Mouse (Mus musculus) liver, embryonic 11.5 days (tissue): ENCODE results near the gene Ckb. TPM values are rescaled to one million over a fixed set of nuclear protein-coding genes. Genes with fewer than 3 reads are reported as not detected.

Experiments used
- ATAC-seq: fragments of 200-750 bp; cut with Nextera tagmentation; replicated peaks from 2 replicates; pipeline ENCODE4 v1.8.0; 2017; ENCODE audit warnings: moderate number of reproducible peaks, mild to moderate bottlenecking, moderate TSS enrichment, moderate library complexity; ENCODE audit not compliant: low FRiP score
- DNase-seq: peaks from one replicate; pipeline ENCODE4 v3.0.0-alpha.2; 2017; ENCODE audit warnings: low spot score
- H3K27ac ChIP-seq: fragments of 300-500 bp; sonication (generic); 2 replicates; pipeline ENCODE4 v1.5.1; 2014; ENCODE audit warnings: mild to moderate bottlenecking, low read depth, low read length, control low read depth
- H3K27me3 ChIP-seq: fragments of 300-500 bp; sonication (generic); replicated peaks from 2 replicates; pipeline ENCODE4 v1.6.1; 2014; ENCODE audit warnings: low read length, mixed read lengths; ENCODE audit not compliant: control insufficient read depth, insufficient read depth
- H3K36me3 ChIP-seq: fragments of 300-500 bp; sonication (generic); 2 replicates; pipeline ENCODE4 v1.6.1; 2014; ENCODE audit warnings: mild to moderate bottlenecking, low read length, moderate library complexity, mixed read lengths; ENCODE audit not compliant: control insufficient read depth, insufficient read depth
- H3K4me1 ChIP-seq: fragments of 300-500 bp; sonication (generic); replicated peaks from 2 replicates; pipeline ENCODE4 v1.6.1; 2014; ENCODE audit warnings: low read length, mixed read lengths; ENCODE audit not compliant: control insufficient read depth, insufficient read depth
- H3K4me2 ChIP-seq: fragments of 300-500 bp; sonication (generic); 2 replicates; pipeline ENCODE4 v1.6.1; 2014; ENCODE audit warnings: mild to moderate bottlenecking, control low read depth, moderate library complexity
- H3K4me3 ChIP-seq: fragments of 300-500 bp; sonication (generic); 2 replicates; pipeline ENCODE4 v1.5.1; 2014; ENCODE audit warnings: low read depth, low read length, control low read depth
- H3K9ac ChIP-seq: fragments of 300-500 bp; sonication (generic); 2 replicates; pipeline ENCODE4 v1.6.1; 2014; ENCODE audit warnings: low read depth, low read length, control low read depth
- H3K9me3 ChIP-seq: fragments of 300-500 bp; sonication (generic); 2 replicates; pipeline ENCODE4 v1.6.1; 2016; ENCODE audit warnings: low read length, inconsistent platforms, mixed read lengths; ENCODE audit not compliant: control insufficient read depth
- WGBS: fragments of 180-500 bp; shearing (Covaris S2); extraction: QIAGEN DNeasy Blood & Tissue Kit; methylation state at CpG from one replicate; pipeline ENCODE4 v1.1.7; 2014; 5-methylcytosine and 5-hydroxymethylcytosine counted together
- polyA plus RNA-seq: library from polyadenylated mRNA; unstranded; fragments of >200 nt; fragmentation: Nextera tagmentation; extraction: Ambion mirVana; gene quantifications from 2 replicates; pipeline ENCODE4 v1.2.1, GENCODE M21; 2014

The Ckb gene
- polyA plus RNA-seq, 1 experiment from 2014 or later, result 94.1 TPM

DNA sequence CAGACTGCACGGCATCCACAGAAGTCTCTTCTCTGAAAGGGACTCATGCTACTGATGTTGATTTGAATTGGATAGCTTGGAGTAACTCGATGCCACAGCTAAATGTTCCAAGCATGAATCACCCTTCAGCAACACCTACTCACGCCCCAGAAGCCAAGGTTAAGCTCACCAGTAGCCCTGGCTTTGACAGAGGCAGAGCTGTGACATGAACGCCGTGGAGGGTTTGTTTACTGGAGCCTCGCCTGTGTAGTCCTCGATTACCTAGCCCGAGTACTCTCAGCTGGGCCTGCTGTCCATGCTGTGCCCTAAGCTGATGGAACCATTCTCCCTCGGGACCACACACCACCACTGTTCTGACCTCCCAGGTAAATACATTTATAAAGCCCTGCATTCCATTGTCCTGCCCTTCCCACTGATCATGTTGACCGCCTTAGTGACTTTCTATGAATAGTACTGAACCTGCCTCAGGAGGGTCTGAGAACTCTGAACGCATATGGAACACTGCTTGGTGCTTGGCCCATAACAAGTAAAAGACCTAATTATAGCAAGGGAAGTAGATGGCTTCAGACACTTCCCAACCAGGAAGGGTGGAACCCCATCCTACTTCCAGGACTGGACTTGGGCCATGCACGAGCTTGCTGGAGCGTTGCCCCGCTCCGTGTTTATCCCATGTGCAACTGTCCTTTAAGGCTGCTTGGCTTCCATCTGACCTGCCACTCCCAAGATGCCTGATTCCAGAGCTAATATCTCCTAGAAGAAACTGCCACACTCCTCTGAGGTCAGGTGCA lies 33.2 kb upstream of the Ckb start:
- WGBS, result 75% methylated on average over 15 of the region's 15 CpGs
- Histone ChIP-seq H3K9me3 (no peaks in the 10 kb centered on the region), H3K36me3 (peaks cover 10% of the 10 kb centered on the region), H3K9ac (no peak overlapping the region), H3K27ac (no peak overlapping the region), H3K27me3 (no peaks in the 10 kb centered on the region; the same call in 1 of the 2 replicates), H3K4me3 (no peak overlapping the region), H3K4me2 (no peak overlapping the region), H3K4me1 (no peaks in the 10 kb centered on the region)
- ATAC-seq (no peak), DNase-seq (no peak)

GRCm38 (mm10) chr12:111704609-111705008 lies 32.5 kb upstream of the Ckb start:
- 65% methylated on average over 9 of the region's 9 CpGs for WGBS
- no peak for DNase-seq
- Histone ChIP-seq H3K4me3 (no peak overlapping the region), H3K4me2 (no peak overlapping the region), H3K4me1 (no peaks in the 10 kb centered on the region), H3K9me3 (no peaks in the 10 kb centered on the region), H3K9ac (no peak overlapping the region), H3K36me3 (peaks cover 3% of the 10 kb centered on the region; the same call in 1 of the 2 replicates), H3K27me3 (no peaks in the 10 kb centered on the region; the same call in 1 of the 2 replicates), H3K27ac (no peak overlapping the region)
- ATAC-seq, result no peak

DNA sequence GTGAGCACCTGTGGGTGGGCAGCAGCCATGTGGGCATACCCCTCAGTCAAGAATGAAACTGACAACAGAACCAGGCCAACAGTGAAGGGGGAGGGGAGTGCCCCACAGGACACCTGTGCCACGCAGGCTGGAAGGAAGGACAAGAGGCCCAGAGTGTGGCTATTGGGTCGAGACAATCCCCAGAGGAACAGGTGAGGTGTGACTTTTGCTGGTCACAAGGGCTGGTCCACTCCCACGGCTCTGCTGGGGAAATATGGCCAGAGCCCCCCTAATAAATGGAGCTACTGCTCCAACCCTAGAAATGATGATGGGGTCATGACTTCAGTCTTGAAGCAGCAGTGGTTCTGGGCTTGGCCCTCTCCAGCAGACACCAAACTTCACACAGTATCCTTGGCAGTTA lies 31.2 kb upstream of the Ckb start:
- H3K9me3 ChIP-seq, result no peaks in the 10 kb centered on the region
- no peaks in the 10 kb centered on the region; the same call in 1 of the 2 replicates for H3K27me3 ChIP-seq
- no peaks in the 10 kb centered on the region for H3K4me1 ChIP-seq
- 68% methylated on average over 3 of the region's 3 CpGs for WGBS
- no peak for ATAC-seq
- no peak overlapping the region for H3K27ac ChIP-seq
- H3K4me3 ChIP-seq, result no peak overlapping the region
- no peak overlapping the region for H3K9ac ChIP-seq
- no peaks in the 10 kb centered on the region for H3K36me3 ChIP-seq
- no peak for DNase-seq
- H3K4me2 ChIP-seq, result no peak overlapping the region

DNA sequence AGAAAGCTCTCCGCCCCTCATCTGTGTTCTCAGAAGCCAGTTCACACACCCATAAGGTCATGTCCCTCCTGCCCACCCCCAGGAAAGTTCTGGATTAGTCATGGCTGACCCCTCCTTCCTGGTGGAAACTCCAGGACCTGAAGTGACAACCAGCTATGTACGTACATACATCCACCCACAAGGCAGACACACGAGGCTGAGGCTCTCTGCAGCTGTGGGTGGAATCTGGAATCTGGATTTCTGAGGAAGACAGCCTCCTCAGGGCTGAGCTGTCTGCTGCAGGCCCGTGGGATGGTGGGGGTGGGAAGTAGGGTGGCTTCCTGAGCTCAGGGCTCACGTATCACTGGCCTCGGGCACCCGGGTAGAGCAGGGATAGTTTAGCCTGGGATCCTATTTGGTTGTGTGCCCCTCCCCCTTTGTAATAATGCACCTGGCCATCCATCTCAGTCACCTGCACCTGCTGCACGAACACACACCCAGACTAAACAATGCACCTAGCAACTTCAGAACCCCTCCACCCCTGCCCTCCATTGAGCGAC lies 28.9 kb upstream of the Ckb start:
- H3K27me3 ChIP-seq, result no peaks in the 10 kb centered on the region; the same call in 1 of the 2 replicates
- H3K4me2 ChIP-seq, result no peak overlapping the region
- H3K4me3 ChIP-seq, result no peak overlapping the region
- no peak overlapping the region for H3K27ac ChIP-seq
- no peaks in the 10 kb centered on the region for H3K9me3 ChIP-seq
- DNase-seq (no peak), ATAC-seq (no peak)
- no peaks in the 10 kb centered on the region for H3K4me1 ChIP-seq
- WGBS, result 70% methylated on average over 9 of the region's 9 CpGs
- H3K36me3 ChIP-seq, result no peaks in the 10 kb centered on the region
- no peak overlapping the region for H3K9ac ChIP-seq

DNA sequence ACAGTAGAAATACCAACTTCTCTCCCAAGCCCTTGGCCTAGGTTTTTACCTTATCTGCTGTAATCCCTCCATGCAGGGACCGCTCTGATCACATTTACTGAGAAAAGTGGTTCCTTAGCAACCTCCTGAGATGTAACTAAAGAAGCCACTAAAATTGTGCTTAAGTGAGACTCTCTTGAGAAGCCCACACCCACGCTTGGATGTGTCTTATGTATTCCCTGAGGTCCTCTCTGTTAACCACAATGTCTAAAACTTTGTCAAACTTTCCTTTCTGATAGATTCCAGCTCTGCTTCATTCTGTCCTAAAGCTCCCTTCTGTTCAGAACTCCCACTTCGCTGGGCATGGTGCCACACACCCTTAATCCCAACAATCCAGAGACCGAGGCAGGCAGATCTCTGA lies 27.4 kb upstream of the Ckb start:
- Histone ChIP-seq H3K4me1 (peaks cover 3% of the 10 kb centered on the region), H3K27me3 (no peaks in the 10 kb centered on the region; the same call in 1 of the 2 replicates), H3K36me3 (no peaks in the 10 kb centered on the region), H3K9me3 (no peaks in the 10 kb centered on the region), H3K9ac (no peak overlapping the region), H3K4me3 (no peak overlapping the region), H3K27ac (no peak overlapping the region), H3K4me2 (no peak overlapping the region)
- WGBS, result 77% methylated on average over 4 of the region's 4 CpGs
- no peak for DNase-seq
- ATAC-seq, result no peak

DNA sequence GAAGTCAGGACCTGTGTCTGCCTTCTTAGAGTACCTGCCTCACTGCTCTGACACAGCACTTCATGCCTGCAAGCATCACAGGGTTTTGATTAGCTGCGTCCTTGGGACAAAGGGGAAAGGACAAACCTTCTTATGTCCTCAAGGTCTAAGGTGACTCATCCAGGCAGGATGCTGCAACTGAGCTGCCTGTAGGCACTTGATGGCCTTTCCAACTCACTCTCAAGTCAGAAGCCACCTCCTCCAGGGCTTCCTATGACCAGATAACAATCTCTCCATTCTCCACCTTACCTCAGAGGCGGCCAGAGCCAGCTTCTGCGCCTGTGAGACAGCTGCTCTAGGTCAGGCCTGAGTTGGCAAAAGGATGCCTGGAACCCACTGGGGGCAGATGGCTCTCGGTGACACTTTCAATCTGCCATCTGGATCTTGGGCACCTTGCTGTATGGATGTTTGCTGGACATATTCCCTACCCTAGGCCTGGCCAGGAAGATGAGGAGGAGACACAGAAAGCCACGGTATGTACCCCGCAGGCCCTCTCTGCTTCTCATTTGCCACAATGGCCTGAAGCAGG lies 26.3 kb upstream of the Ckb start:
- Histone ChIP-seq H3K4me1 (peaks cover 15% of the 10 kb centered on the region), H3K36me3 (no peaks in the 10 kb centered on the region), H3K9me3 (no peaks in the 10 kb centered on the region), H3K4me3 (no peak overlapping the region), H3K27me3 (no peaks in the 10 kb centered on the region; the same call in 1 of the 2 replicates), H3K9ac (no peak overlapping the region), H3K27ac (no peak overlapping the region), H3K4me2 (no peak overlapping the region)
- ATAC-seq (no peak), DNase-seq (no peak)
- 88% methylated on average over 6 of the region's 6 CpGs for WGBS

DNA sequence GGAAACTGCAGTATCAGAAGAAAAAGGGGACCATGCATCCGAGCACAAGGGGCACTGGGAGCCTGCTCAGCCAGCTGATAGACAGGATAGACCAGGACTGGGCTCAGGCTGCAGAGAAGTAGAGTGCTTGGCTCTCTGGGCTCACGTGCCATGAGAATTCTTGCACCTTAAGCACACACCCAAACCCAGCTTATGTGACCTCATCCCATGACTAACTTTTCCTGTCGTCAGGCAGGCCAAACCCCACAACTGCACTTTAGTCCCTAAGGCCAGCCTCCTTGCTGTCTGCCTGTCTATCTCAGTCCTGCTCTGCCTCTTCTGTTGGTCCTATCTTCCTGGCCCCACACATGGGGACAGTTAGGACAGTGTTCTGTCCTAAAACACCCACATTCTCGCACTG lies 25.6 kb upstream of the Ckb start:
- WGBS, result 63% methylated on average over 4 of the region's 4 CpGs

DNA sequence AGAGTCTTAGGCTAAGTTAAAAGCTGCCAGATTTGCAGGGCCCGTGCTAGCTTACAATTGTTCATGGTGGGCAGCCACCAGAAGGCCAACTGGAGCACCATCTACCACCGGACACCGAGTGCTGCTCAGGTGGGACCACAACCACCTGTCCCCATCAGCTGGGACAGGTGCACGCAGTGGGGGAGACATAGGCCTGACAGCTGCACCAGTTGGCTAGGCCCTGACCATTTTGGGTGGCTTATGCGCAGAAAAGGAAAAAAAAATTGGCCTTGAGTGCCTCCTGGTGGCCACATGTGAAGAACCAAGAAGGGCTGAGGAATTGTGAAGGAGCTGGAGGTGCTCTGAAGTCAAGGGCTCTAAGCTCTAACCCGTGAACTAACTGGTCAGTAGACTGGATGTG lies 24.1 kb upstream of the Ckb start:
- ATAC-seq, result peak; percentile 44
- Histone ChIP-seq H3K36me3 (no peaks in the 10 kb centered on the region), H3K4me3 (no peak overlapping the region), H3K9ac (no peak overlapping the region), H3K4me1 (peaks cover 30% of the 10 kb centered on the region), H3K27ac (no peak overlapping the region), H3K4me2 (no peak overlapping the region), H3K9me3 (no peaks in the 10 kb centered on the region), H3K27me3 (no peaks in the 10 kb centered on the region; the same call in 1 of the 2 replicates)
- WGBS, result 35% methylated on average over 6 of the region's 6 CpGs
- peak; percentile 72 for DNase-seq

More for the DNA sequence above, 25.6 kb upstream of the Ckb start:
- H3K36me3 ChIP-seq, result no peaks in the 10 kb centered on the region
- H3K27ac ChIP-seq, result no peak overlapping the region
- no peak overlapping the region for H3K4me3 ChIP-seq
- H3K4me1 ChIP-seq, result peaks cover 22% of the 10 kb centered on the region
- ATAC-seq (no peak), DNase-seq (no peak)
- no peak overlapping the region for H3K4me2 ChIP-seq
- H3K9me3 ChIP-seq, result no peaks in the 10 kb centered on the region
- H3K27me3 ChIP-seq, result no peaks in the 10 kb centered on the region; the same call in 1 of the 2 replicates
- H3K9ac ChIP-seq, result no peak overlapping the region
